Mouse (Mus musculus): Measurements from ENCODE around the gene Aloxe3.

Aloxe3 gene

GRCm38 (mm10) chr11:69095511-69096231, 30.0 kb upstream of the Aloxe3 start:
- peak; percentile 61 for DNase-seq (ENCODE audit: low spot score)

- DNase-seq (ENCODE audit: low spot score) = peak; percentile 43
Measured at GRCm38 (mm10) chr11:69096360-69096986, 29.2 kb upstream of the Aloxe3 start.

- peak; percentile 99 for DNase-seq (ENCODE audit: low spot score)
Measured at GRCm38 (mm10) chr11:69096987-69097900, 28.5 kb upstream of the Aloxe3 start.

DNA sequence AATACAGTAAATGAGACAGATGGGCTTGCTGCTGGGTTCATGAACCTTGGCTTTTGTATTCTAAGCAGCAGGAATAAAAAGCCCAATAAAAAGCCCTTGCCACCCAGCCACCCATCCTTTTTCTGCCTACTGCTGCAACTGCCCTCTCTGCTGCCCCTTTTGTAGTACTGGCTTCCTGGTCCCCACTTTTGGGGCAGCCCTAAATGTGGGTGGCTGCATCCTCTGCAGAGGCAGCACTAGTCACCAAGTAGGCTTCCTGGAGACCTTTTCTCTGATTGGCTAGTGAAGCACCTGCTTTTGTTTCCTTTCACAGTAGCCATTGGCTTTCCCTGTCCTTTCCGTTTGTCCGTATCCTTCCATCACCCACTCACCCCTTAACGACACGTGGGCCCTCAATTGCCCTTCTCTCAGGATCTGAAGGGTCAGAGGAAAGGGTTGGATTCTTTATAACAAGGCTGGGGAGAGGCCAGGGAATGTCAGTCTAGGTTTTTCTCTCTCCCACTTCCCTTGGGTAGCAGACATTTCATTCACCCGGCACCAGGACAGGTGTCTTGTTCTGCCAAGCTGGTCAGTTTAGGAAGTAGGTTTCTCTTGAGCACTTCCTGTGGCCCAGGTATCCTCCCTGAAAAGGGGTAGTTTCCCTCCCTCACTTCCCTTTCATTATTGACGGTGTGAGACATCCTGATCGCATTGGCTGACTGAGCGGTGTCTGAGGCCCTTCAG, 27.5 kb upstream of the Aloxe3 start:
- DNase-seq (ENCODE audit: low spot score) = no peak

- peak; percentile 98 for DNase-seq (ENCODE audit: low spot score)
Measured at GRCm38 (mm10) chr11:69098762-69099091, 27.0 kb upstream of the Aloxe3 start.

- DNase-seq (ENCODE audit: low spot score) = peak; percentile 95
Measured at GRCm38 (mm10) chr11:69099177-69099914, 26.4 kb upstream of the Aloxe3 start.

GRCm38 (mm10) chr11:69099915-69100345, 25.8 kb upstream of the Aloxe3 start:
- DNase-seq (ENCODE audit: low spot score) = peak; percentile 88

DNA sequence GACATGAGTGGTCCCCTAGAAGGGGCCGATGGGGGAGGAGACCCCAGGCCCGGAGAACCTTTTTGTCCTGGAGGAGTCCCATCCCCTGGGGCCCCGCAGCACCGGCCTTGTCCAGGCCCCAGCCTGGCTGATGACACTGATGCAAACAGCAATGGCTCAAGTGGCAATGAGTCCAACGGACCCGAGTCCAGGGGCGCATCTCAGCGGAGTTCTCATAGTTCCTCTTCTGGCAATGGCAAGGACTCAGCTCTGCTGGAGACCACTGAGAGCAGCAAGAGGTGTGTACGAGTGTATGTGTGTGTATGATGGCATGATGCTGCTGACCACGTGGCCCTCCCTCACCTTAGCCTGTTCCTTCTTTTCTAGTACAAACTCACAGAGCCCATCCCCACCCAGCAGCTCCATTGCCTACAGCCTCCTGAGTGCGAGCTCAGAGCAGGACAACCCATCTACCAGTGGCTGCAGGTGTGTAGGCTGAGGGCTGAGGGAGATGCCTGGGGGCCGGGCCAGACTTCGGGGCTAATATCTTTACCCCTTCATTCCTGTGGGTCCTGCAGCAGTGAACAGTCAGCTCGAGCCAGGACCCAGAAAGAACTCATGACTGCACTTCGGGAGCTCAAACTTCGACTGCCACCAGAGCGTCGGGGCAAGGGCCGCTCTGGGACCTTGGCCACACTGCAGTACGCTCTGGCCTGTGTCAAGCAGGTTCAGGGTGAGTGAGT, 24.9 kb upstream of the Aloxe3 start:
- DNase-seq (ENCODE audit: low spot score) = peak; percentile 43

- peak; percentile 39 for DNase-seq (ENCODE audit: low spot score)
Measured at GRCm38 (mm10) chr11:69101604-69102402, 23.9 kb upstream of the Aloxe3 start.

- DNase-seq (ENCODE audit: low spot score) = peak; percentile 39
Measured at GRCm38 (mm10) chr11:69102403-69102725, 23.3 kb upstream of the Aloxe3 start.

DNA sequence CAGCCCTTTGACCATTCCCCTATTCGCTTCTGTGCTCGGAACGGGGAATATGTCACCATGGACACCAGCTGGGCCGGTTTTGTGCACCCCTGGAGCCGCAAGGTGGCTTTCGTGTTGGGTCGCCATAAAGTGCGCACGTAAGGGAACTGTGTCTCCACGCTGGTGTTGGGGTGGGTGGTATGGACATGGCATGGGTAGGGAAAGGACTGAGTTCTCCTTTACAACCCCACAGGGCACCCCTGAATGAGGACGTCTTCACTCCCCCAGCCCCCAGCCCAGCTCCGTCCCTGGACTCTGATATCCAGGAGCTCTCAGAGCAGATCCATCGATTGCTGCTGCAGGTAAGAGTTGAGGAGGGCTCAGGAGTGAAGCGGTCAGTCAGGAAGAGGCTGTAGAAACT, 22.6 kb upstream of the Aloxe3 start:
- DNase-seq (ENCODE audit: low spot score) = peak; percentile 43

- peak; percentile 42 for DNase-seq (ENCODE audit: low spot score)
Measured at GRCm38 (mm10) chr11:69103531-69104435, 21.9 kb upstream of the Aloxe3 start.

GRCm38 (mm10) chr11:69104487-69104886, 21.2 kb upstream of the Aloxe3 start:
- peak; percentile 43 for DNase-seq (ENCODE audit: low spot score)

- DNase-seq (ENCODE audit: low spot score) = peak; percentile 41
Measured at GRCm38 (mm10) chr11:69105227-69105626, 20.5 kb upstream of the Aloxe3 start.

DNA sequence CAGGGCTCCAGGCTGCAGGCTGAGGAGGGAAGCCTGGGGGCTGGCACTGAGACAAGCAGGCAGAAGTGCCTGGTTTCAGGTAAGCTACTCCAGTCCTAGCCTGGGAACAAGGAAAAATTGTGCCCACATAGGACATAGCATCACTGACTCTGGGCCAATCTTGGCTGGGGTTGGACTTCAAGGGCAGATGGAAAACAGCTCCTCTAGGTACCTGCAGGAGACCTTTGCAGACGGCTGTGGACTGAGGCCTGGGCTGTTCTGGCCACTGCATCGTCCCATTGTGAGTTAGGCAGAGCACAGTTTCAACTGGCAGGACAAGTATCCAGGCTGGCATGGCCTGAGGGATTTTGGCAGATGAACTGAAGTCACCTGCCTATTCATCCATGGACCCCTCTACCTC, 19.9 kb upstream of the Aloxe3 start:
- DNase-seq (ENCODE audit: low spot score) = peak; percentile 38

GRCm38 (mm10) chr11:69106299-69106698, 19.4 kb upstream of the Aloxe3 start:
- DNase-seq (ENCODE audit: low spot score) = peak; percentile 51

- DNase-seq (ENCODE audit: low spot score) = peak; percentile 49
Measured at GRCm38 (mm10) chr11:69106842-69107241, 18.9 kb upstream of the Aloxe3 start.

DNA sequence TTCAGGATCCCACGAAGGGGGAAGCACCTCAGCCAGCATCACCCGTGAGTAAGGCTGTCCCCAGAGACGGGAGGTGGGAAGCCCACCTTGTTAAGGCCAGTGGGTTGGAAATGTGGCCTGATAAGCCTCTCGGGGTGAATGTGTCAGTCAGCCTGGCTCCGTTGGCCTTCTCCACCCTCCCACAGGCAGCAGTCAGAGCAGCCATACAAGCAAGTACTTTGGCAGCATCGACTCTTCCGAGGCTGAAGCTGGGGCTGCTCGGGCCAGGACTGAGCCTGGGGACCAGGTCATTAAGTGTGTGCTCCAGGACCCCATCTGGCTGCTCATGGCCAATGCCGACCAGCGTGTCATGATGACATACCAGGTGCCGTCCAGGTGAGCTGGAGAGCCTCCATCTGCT, 18.0 kb upstream of the Aloxe3 start:
- DNase-seq (ENCODE audit: low spot score) = peak; percentile 38

DNA sequence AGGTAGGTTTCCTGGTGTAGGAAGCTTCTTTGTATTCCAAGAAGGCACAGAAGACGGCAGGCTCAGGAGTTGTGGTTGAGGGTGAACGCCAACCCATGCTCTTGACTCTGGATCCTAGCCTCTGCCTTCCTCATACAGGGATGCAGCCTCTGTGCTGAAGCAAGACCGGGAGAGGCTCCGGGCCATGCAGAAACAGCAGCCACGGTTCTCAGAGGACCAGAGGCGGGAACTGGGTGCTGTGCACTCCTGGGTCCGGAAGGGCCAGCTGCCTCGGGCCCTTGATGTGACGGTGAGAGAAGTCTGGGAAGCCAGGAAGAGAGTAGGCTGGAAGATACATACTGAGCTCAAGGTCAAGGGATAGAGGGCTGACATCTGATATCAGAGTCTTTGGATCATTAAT, 17.5 kb upstream of the Aloxe3 start:
- peak; percentile 39 for DNase-seq (ENCODE audit: low spot score)
